Mouse (Mus musculus) right cerebral cortex, postnatal 36 days (tissue): ENCODE data around the gene C8a.

Experiments
- DNase-seq, 2 experiments: peaks; one replicate each; pipeline ENCODE4 v3.0.0; 2022; ENCODE audit warnings: low spot score in 2 of 2, mixed read lengths in 1 of 2

Gene C8a

DNA sequence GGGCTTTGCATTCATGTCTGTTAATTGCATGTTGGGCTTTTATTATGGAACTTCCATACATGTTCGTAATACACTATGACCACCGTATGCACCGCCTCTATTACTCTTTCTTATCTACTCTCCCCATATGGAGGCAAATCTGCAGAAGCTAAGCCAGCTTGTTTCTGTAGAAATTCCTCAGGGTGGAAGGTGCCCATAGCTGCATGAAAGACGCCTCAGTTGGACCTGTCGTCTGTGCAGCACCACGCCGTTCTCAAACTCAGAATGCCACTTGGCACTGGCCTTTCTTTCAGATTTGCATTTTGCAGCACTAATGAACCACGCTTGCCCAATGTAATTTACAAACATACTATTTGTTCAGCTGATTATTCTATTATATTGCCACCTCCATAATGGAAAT, 106.6 kb downstream of the C8a start:
- DNase-seq = no peak

- no peak for DNase-seq
Observed at GRCm38 (mm10) chr4:104768190-104768589, 108.0 kb downstream of the C8a start.

GRCm38 (mm10) chr4:104766065-104766464, 110.1 kb downstream of the C8a start, which contains the start of gene C8b:
C8b (plus strand) TSS chr4:104766317.
- DNase-seq = no peak
